Mouse (Mus musculus) adrenal gland, postnatal 10 days (tissue): ENCODE data around the gene Nipsnap2. TPM values are rescaled to one million over a fixed set of nuclear protein-coding genes. Genes with fewer than 3 reads are reported as not detected.

Experiments
- total RNA-seq, 2 experiments: library from RNA; stranded (reverse); gene quantifications; 2 replicates each; pipeline ENCODE4 v1.2.3; 2021

Nipsnap2 gene
- total RNA-seq, 2 experiments from 2014 or later: 125 to 184 TPM

Other genes starting within 250 kb of the Nipsnap2 start
- 10 to 100 TPM; 51.7 to 66.0 TPM for gene Sfswap, start 223.8 kb upstream of the Nipsnap2 start, total RNA-seq
- gene Mmp17, start 140.9 kb upstream of the Nipsnap2 start, total RNA-seq: 1 to 10 TPM; 1.3 to 2.4 TPM
- 1 to 10 TPM; 3.2 to 4.4 TPM for gene Zfp11, start 55.0 kb upstream of the Nipsnap2 start, total RNA-seq
- not detected for gene Sept14, start 16.6 kb upstream of the Nipsnap2 start, total RNA-seq
- gene Mrps17, start 9.6 kb upstream of the Nipsnap2 start, total RNA-seq: 100 to 1,000 TPM in 1 of 2 experiments, 10 to 100 TPM in 1; 94.3 to 101 TPM
- 10 to 100 TPM; 25.2 to 28.4 TPM for gene Psph, start 62.4 kb downstream of the Nipsnap2 start, total RNA-seq
- 10 to 100 TPM; 40.9 to 42.5 TPM for gene Sumf2, start 121.9 kb downstream of the Nipsnap2 start, total RNA-seq
- 1,000 to 10,000 TPM in 1 of 2 experiments, 100 to 1,000 TPM in 1; 975 to 1,063 TPM for gene Chchd2, start 162.4 kb downstream of the Nipsnap2 start, total RNA-seq
- 1 to 10 TPM; 2.8 to 3.6 TPM for gene Zbed5, start 170.7 kb downstream of the Nipsnap2 start, total RNA-seq
- 1 to 10 TPM; 3.2 to 8.0 TPM for gene Phkg1, start 173.5 kb downstream of the Nipsnap2 start, total RNA-seq
- gene Nupr1l, start 183.5 kb downstream of the Nipsnap2 start, total RNA-seq: 1 to 10 TPM; 4.0 to 5.8 TPM
- 10 to 100 TPM; 29.5 to 30.4 TPM for gene Vkorc1l1, start 216.9 kb downstream of the Nipsnap2 start, total RNA-seq